Mouse (Mus musculus) inflammation-experienced regulatory T-cells, adult 6 months (primary cell): ENCODE measurements around the gene Ficd. TPM values are rescaled to one million over a fixed set of nuclear protein-coding genes. Genes with fewer than 3 reads are reported as not detected.
"Not testable (repeated sequence)": the region's sequence is repeated elsewhere in the genome, so short reads cannot be mapped to it uniquely, and the experiment has no call there.

ENCODE experiments used
- ATAC-seq: one replicate; pipeline ENCODE4 v1.8.0; 2017
- polyA plus RNA-seq, 3 experiments: library from polyadenylated mRNA; unstranded; fragments of 100-300 nt; shearing (Covaris generic); gene quantifications; one replicate each; pipeline ENCODE4 v1.2.1; 2017

Gene Ficd
- polyA plus RNA-seq, 3 experiments from 2014 or later: 4.4 to 4.9 (median 4.7) TPM

GRCm38 (mm10) chr5:113775585-113775984, 40.0 kb downstream of the Ficd start:
- ATAC-seq: no peak

GRCm38 (mm10) chr5:113776128-113776895, 40.7 kb downstream of the Ficd start:
- no peak for ATAC-seq

DNA sequence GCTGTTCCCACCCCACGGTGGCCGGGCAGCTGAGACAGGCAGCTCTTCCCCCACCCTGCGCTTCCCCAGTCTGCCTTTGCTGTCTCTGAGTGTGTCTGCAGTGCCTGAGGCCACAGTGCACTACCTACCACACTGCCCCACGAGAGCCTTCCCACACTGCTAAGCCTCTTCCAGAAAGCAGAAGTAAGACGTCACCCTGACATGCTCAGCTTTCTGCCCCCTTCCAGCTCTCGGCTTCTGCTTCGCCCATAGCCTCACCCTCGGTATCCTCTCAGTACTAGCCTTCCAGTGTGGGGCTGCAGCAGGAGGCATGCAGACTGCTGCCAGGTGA, 41.3 kb downstream of the Ficd start:
- no peak for ATAC-seq

- not testable (repeated sequence) for ATAC-seq
Measured at GRCm38 (mm10) chr5:113777728-113778127, 42.1 kb downstream of the Ficd start.

- ATAC-seq: no peak
Measured at GRCm38 (mm10) chr5:113779569-113779968, 44.0 kb downstream of the Ficd start.

DNA sequence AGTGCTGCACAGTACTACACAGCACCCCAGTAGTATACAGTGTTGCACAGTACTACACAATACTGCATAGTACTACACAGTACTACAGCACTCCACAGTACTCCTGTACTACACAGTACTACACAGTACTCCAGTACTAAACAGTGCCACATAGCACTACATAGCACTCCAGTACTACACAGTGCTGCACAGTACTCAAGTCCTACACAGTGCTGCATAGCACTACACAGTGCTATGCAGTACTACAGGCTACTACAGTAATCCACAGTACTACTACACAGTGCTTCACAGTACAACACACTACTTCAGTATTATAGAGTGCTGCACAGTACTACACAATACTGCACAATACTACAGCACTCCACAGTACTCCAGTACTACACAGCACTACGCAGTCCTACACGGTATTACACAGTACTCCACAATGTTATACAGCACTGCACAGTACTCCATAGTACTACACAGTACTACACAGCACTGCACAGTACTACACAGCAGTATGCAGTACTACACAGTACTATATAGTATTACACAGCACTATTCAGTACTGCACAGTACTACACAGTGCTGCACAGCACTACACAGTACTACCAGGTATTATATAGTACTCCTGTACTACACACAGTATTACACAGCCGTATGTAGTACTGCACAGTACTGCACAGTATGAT, 44.6 kb downstream of the Ficd start:
- ATAC-seq: no peak

GRCm38 (mm10) chr5:113780763-113781162, 45.2 kb downstream of the Ficd start:
- ATAC-seq: no peak

GRCm38 (mm10) chr5:113781254-113781653, 45.7 kb downstream of the Ficd start:
- no peak for ATAC-seq

GRCm38 (mm10) chr5:113781875-113782274, 46.3 kb downstream of the Ficd start:
- no peak for ATAC-seq

DNA sequence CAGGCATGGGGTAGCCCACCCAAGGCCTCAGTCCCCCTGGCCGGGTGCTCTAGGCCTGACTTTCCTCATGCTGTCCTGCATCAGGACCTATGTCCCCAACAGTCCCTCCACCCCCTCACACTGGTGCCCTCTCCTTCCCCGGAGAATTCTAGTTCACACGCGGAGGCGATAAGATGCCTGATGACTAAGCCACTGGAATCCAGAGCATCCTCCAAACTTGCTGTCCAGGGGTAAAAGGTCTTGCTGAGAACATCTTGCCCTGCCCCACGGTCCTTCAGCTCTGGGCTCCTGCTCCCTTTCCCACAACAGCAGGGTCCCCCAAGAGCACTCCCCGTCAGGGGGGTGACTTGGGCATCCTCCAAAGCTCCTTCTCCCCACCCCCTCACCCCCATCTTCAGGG, 47.0 kb downstream of the Ficd start:
- no peak for ATAC-seq

DNA sequence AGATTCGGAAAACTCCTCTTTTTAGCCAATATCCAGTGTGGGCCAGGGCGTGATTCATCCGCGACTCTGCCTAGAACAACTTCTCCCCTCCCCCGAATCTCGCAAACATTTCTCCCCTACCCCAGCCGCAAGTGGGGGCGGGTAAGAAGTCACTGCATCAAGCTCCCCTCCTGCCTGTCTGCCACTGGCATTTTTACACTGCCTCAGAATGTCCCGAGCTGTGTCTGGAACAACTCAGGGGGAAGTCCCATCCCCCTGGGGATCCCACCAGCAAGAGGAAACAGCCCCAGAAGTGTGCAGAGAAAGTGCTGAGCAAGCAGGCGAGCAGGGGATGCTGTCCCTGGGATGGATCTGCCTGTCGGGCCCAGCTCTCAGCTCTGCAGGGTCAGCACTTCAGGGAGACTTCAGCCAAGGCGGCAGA, 48.0 kb downstream of the Ficd start:
- ATAC-seq: no peak

GRCm38 (mm10) chr5:113784104-113784503, 48.5 kb downstream of the Ficd start:
- ATAC-seq: not testable (repeated sequence)

DNA sequence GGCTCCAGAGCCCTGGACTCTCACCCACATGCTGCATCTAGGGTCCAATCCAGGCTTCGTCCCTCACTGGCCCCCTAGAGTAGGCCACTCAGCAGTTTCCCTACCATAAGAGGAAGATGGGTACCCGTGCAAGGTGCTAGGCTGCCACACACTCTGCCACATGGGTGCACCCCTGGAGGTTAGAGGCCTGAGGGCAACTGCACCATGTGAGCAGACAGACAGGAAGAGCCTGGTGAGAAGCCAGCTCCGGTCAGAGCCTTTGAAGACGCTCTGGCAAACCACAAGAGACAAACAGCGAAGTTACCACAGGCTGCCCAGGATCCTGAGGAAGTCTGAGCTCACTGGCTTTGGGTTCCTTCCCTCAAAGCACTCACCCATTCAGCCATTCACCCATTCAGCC, 51.4 kb downstream of the Ficd start:
- ATAC-seq: no peak

DNA sequence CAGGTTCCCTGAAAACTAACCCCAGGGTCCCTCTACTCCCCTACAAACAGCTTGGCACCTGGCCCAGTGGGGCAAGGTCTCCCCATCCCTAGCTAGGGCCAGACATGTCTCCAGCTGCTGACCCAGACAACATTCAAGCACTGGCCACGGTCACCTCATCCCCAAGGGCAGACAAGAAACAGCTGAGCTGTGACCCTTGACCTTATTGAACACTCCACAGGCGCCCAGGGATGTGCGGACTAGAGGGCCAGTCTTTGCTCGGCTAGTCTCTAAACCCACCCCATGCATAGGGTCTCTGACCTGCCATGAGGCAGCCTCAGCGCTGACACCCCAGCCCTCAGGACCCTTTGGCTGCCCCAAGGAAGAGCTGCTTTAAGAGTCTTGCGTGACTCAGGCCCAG, 53.0 kb downstream of the Ficd start:
- no peak for ATAC-seq

- ATAC-seq: no peak
Measured at GRCm38 (mm10) chr5:113789075-113789788, 53.6 kb downstream of the Ficd start.

Other genes with a start within 250 kb of the Ficd start
- 1 to 10 TPM; 1.7 to 2.5 (median 1.9) TPM for gene Wscd2, start 245.5 kb upstream of the Ficd start, polyA plus RNA-seq
- gene Cmklr1, start 85.4 kb upstream of the Ficd start, polyA plus RNA-seq: under 1 TPM in 1 of 3 experiments, not detected in 2; 0.24 TPM
- not detected for gene 1700069L16Rik, start 11.0 kb upstream of the Ficd start, polyA plus RNA-seq
- 10 to 100 TPM; 12.7 to 15.3 (median 13.0) TPM for gene Sart3, start 36.7 kb downstream of the Ficd start, polyA plus RNA-seq
- 10 to 100 TPM in 2 of 3 experiments, 1 to 10 TPM in 1; 5.7 to 45.5 (median 16.1) TPM for gene Iscu, start 36.9 kb downstream of the Ficd start, polyA plus RNA-seq
- gene Tmem119, start 64.7 kb downstream of the Ficd start, polyA plus RNA-seq: not detected
- 100 to 1,000 TPM; 457 to 620 (median 469) TPM for gene Selplg, start 96.8 kb downstream of the Ficd start, polyA plus RNA-seq
- 10 to 100 TPM; 46.6 to 88.2 (median 57.2) TPM for gene Coro1c, start 173.0 kb downstream of the Ficd start, polyA plus RNA-seq